8 mouse cellular contexts compared by ENCODE assay signal in genomic region chr11:107853088-107853487, GRCm38 (mm10). TPM values are rescaled to one million over a fixed set of nuclear protein-coding genes. Genes with fewer than 3 reads are reported as not detected.
DNase-seq lines count a peak whose midpoint lies in the region; ATAC-seq and TF ChIP-seq lines count a peak whose summit lies in the region.

No protein-coding gene starts in this region.

- no peaks in the 10 kb centered on the region for H3K9me3 ChIP-seq in liver, embryonic 11.5 days (ENCODE audit: control insufficient read depth, low read length)
- H3K9me3 ChIP-seq in limb, embryonic 10.5 days (replicated peaks), result no peaks in the 10 kb centered on the region

- WGBS in liver, adult 2 months, result 35% methylated on average over 1 of the region's 1 CpGs
- 53% methylated on average over 1 of the region's 1 CpGs for WGBS in liver, embryonic 11.5 days
- 36% methylated on average over 1 of the region's 1 CpGs for WGBS in limb, embryonic 10.5 days

- H3K9ac ChIP-seq in liver, adult 2 months (ENCODE audit: low read depth, low read length), result no peak overlapping the region
- H3K9ac ChIP-seq in liver, embryonic 11.5 days (ENCODE audit: low read depth, low read length), result no peak overlapping the region

- no peak overlapping the region for H3K27ac ChIP-seq in liver, adult 2 months (replicated peaks; ENCODE audit: insufficient read depth, low read depth, low read length)
- no peak overlapping the region for H3K27ac ChIP-seq in liver, embryonic 11.5 days (ENCODE audit: low read depth, low read length)
- no peak overlapping the region for H3K27ac ChIP-seq in limb, embryonic 10.5 days

- no peaks in the 10 kb centered on the region for H3K79me2 ChIP-seq in liver, adult 2 months (ENCODE audit: control insufficient read depth, insufficient read depth, low read length)

- H3K4me2 ChIP-seq in liver, embryonic 11.5 days, result no peak overlapping the region

- TF ChIP-seq POLR2A in liver, adult 2 months (IDR thresholded peaks at IDR 0.05; ENCODE audit: extremely low read depth, insufficient read depth, low read length), result no peak

- H3K4me3 ChIP-seq in liver, adult 2 months (ENCODE audit: insufficient read depth, low read depth, low read length), result no peak overlapping the region
- no peak overlapping the region for H3K4me3 ChIP-seq in liver, embryonic 11.5 days (ENCODE audit: low read depth, low read length)
- no peak overlapping the region for H3K4me3 ChIP-seq in limb, embryonic 10.5 days

- H3K4me1 ChIP-seq in liver, adult 2 months (ENCODE audit: control insufficient read depth, insufficient read depth, low read length), result 0 out of 2 replicates have a peak, but pooled peaks cover 3% of the 10 kb centered on the region
- no peaks in the 10 kb centered on the region for H3K4me1 ChIP-seq in liver, embryonic 11.5 days (replicated peaks; ENCODE audit: control insufficient read depth, insufficient read depth, low read length)
- H3K4me1 ChIP-seq in limb, embryonic 10.5 days, result peaks cover 6% of the 10 kb centered on the region; the same call in 1 of the 2 replicates

- no peaks in the 10 kb centered on the region; the same call in 1 of the 2 replicates for H3K27me3 ChIP-seq in liver, adult 2 months (ENCODE audit: control insufficient read depth, insufficient read depth, low read length)
- no peaks in the 10 kb centered on the region for H3K27me3 ChIP-seq in liver, embryonic 11.5 days (replicated peaks; ENCODE audit: control insufficient read depth, insufficient read depth, low read length)
- no peaks in the 10 kb centered on the region for H3K27me3 ChIP-seq in limb, embryonic 10.5 days (ENCODE audit: low read depth, poor library complexity, severe bottlenecking)

- no peak for ATAC-seq in liver, embryonic 11.5 days (replicated peaks; ENCODE audit: low FRiP score)

- H3K36me3 ChIP-seq in liver, adult 2 months (ENCODE audit: control insufficient read depth, insufficient read depth, low read length), result no peaks in the 10 kb centered on the region
- no peaks in the 10 kb centered on the region for H3K36me3 ChIP-seq in liver, embryonic 11.5 days (ENCODE audit: control insufficient read depth, insufficient read depth, low read length)
- H3K36me3 ChIP-seq in limb, embryonic 10.5 days, result no peaks in the 10 kb centered on the region

- peak; percentile 36 for TF ChIP-seq CTCF in liver, adult 2 months (IDR thresholded peaks at IDR 0.05; ENCODE audit: low read depth, low read length)

- DNase-seq in liver, adult 2 months (ENCODE audit: extremely low read depth, low read depth, low spot score), result peak; percentile 19
- no peak for DNase-seq in liver, embryonic 11.5 days (ENCODE audit: low spot score)
- peak; percentile 54 for DNase-seq in ZHBTc4 (ENCODE audit: low read depth, low spot score)
- peak; percentile 57 to 68 for DNase-seq in cerebellum, postnatal 36 days
- DNase-seq in induced T-regulatory cell, adult 2 months (ENCODE audit: low read depth), result peak; percentile 43
- DNase-seq in limb, embryonic 10.5 days (ENCODE audit: low spot score), result peak; percentile 51
- peak; percentile 79 to 86 for DNase-seq in right cerebral cortex, adult 2 months (ENCODE audit: low spot score in 2 of 2)
- DNase-seq in spleen, adult 12 weeks (ENCODE audit: low spot score), result no peak

RNA-seq across cellular contexts. Expression of gene Cacng4, which starts 58.7 kb away (rescaled TPM):
- not detected in 2 replicates for total RNA-seq in liver, adult 2 months (2014; rRNA removed)
- polyA plus RNA-seq in liver, adult 2 months (2012; rRNA removed), result not detected in 2 replicates
- 0.97 and 1.3 TPM in 2 replicates for polyA plus RNA-seq in liver, embryonic 11.5 days (2014; fragmentation: Nextera tagmentation; extraction: Ambion mirVana)
- polyA plus RNA-seq in limb, embryonic 10.5 days (2016; fragmentation: Nextera tagmentation; extraction: Ambion mirVana), result 0.41 and 1.1 TPM in 2 replicates

Comparison
In these comparisons a context has a peak if more than half of its experiments do, and no peak if none do; other contexts are left out.
1. DNase-seq: peak in liver, adult 2 months (single experiment), ZHBTc4 (single experiment), cerebellum, postnatal 36 days (2 of 2), induced T-regulatory cell, adult 2 months (single experiment), limb, embryonic 10.5 days (single experiment) and right cerebral cortex, adult 2 months (2 of 2); none in liver, embryonic 11.5 days (single experiment) and spleen, adult 12 weeks (single experiment).